Mouse (Mus musculus) cerebellum, adult 2 months (tissue): ENCODE measurements around the gene Slc8a2.

ENCODE experiments used
- CTCF ChIP-seq: fragments of 200-500 bp; IDR thresholded peaks from 2 replicates; pipeline ENCODE4 v1.5.1; 2011; ENCODE audit warnings: low read depth, mild to moderate bottlenecking, control low read depth, low read length, moderate library complexity, borderline replicate concordance; ENCODE audit not compliant: insufficient read depth
- POLR2A ChIP-seq: fragments of 200-500 bp; IDR thresholded peaks from 2 replicates; pipeline ENCODE4 v1.6.1; 2011; ENCODE audit warnings: low read length, control low read depth, borderline replicate concordance; ENCODE audit not compliant: insufficient read depth

DNA sequence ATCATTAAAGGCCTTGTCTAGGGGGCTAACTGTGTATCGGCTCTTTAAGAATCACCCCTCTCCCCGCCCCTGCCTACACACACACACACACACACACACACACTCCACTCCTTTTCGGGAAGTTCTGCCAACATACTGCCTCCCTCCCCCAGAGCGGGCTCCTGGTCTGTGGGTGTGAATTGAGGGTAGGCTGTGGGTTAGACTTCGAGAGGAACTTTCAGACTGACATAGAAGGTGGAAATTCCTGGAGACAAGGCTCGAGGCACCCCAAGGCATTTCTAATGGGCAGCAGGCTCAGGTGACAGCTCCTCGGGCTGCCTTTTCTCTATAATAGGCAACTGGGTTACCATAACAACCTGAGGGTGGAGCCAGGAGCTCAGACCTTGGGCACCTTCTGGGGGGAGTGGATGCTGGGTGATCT, 2.5 kb downstream of the Slc8a2 start:
- TF ChIP-seq POLR2A, result peak; percentile 30; the same call in 1 of the 2 replicates
- no peak for TF ChIP-seq CTCF
